Mouse (Mus musculus) fibroblast of lung, adult 2 months (primary cell): Measurements from ENCODE around the gene Tenm1.

Experiments
- DNase-seq: peaks from one replicate; pipeline ENCODE4 v3.0.0-alpha.2; 2011; ENCODE audit warnings: low read depth

Tenm1 gene

DNA sequence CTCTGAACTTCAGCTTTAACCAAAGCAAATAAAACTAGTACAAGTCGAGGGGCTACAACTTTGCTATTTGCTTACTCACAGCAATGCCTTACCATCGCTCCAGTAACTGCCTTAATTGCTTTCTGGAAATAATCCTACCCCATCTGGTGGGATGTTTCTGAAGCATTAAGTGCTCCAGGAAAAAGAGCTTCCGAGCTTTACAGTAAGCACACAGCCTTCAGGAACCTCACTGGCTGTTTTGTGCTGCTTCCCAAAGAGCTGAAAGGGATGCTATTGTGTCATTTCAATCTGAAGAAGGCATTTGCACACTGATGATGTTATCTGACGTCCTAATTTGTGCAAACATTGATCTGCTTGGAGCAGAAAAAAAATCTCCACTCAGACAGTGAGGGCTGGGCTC, 647.4 kb downstream of the Tenm1 start:
- no peak for DNase-seq

DNA sequence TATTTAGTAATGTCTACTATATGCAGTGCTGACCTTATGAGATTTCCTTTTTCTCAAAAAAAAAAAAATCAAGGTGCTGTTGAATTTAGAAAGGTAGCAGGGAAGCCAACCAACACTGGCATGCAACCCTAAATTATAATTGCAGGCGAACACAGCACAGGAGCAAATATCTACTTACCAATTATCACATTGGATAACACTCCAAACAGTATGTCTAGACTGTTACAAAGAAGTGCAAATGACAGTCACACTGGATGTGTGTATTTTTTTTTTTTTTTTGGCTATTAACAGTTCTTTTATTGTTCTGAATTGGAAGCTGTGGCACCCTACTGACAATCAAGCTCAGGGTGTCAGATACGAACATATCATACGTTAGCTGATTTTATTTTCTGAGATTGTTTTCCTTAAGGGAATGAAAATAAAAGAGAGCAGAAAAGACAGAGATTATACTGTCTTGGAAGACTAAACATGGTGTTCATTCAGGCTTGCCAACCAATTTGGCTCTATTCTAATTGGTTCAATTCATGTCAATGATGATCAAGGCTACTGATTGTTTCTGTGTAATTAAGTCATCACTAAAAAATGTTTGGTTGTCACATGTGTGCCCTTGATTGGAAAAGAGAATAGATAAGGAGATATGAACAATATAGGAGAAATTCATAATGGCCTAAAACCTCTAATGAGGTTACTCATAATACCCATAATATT, 710.7 kb downstream of the Tenm1 start:
- no peak for DNase-seq

DNA sequence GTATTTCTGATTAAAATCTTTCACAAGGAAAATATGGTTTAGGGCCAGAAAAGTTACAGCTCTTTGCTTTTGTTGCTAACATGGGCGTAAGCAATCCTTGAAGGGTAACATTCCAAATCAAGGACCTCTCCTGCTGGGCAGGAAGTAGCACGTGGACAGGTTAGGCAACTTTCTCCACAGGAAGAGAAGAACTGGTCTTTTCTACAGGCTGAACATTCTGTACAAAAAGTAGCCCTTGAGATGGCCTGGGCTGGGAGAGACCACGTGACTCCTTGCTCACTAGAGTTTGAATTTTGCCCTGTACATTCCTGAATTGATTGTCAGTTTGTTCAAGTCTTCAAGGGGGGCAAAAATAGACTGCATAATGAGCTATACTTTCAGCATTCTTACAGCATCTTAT, 728.6 kb downstream of the Tenm1 start:
- no peak for DNase-seq

DNA sequence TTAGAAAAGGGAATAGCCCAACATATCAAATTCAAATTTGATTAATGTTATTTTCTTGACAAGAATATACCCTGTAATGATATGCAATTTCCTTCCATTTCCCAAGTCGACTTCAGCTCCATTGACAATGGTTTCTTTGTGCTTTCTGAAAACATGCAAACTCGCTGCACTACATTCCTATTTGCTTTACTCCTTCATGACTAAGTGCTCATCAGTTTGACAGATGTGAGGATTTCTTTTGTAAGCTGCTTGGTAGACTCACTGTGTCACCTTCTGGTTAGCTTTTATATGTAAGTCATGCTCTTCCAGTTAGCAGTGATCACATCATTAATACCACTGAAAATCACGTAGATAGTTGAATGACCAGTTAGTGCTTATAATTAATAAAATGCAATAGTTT, 781.8 kb downstream of the Tenm1 start:
- DNase-seq = no peak

DNA sequence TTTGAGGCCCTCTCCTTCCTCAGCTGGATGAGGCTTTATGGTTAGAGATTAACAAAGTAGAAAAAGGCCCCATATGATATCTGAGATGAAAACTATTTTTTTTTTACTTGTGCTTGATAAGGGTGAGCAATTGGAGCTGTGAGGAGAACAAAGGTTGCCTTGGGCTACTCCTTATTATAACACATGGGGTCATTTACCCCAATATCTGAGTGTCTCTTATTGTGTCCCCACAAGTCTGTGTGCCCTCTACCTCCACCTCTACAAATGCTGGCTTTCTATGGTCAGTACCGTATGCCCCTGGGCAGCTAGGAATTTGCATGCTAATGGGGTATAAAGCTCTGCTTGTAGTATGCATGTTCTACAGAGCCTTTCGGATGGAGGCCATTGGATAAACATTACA, 848.4 kb downstream of the Tenm1 start:
- no peak for DNase-seq

DNA sequence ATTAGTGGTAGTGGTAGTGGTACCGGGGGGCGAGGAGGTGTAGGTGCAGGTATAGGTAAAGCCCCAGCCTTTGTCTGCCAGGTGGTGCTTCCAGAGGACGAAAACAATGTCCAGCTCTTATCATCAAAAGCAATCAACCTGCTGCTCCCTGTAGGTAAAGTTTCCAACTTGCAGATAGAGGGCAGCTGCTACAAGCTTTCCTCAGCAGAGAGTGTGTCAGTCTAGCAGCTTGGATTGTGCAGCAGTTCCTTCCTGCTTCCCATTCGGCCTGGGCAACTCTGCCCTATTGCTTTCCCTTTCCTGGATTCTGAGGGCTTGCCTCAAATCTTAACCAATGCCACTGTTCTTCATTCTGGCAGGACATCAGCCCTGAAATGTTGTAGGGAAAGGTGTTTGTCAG, 870.2 kb downstream of the Tenm1 start:
- DNase-seq = no peak

DNA sequence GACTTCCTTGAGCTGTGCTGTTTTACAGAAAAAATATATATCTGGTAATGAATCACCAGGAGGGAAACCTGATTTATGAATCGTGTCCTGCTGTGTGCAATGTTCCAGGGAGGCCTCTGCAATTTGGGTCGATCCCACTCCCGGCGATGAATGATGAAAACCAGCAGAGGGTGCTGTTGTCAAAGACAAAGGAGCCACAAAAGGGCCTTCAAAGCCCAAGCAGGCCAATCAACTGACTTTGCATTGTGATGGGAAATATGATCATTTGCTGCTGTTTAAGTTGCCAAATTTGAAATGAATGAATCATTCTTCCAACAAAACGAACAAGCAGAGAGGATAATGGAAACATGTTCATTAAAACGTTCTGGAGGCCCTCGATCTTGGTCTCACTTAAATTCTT, 871.6 kb downstream of the Tenm1 start:
- peak; percentile 5 for DNase-seq

DNA sequence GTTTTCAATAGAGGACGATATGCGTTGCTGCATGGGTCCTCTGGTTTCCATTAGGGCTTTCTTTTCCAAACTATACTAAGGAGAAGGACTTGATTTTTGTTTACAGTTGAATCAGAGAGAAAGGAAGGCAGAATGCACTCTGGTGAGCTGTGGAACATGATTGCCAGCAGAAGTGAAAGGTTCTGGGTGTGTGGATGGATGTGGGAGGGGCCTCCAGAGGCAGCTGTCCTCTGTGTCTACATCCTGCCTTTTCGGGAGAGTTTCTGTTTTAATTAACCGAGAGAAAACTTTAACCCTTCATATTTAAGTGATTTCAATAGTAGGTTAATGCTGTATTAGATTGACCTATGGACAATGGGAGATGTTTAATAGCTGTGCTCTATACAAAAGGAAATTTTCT, 880.4 kb downstream of the Tenm1 start:
- DNase-seq = no peak

DNA sequence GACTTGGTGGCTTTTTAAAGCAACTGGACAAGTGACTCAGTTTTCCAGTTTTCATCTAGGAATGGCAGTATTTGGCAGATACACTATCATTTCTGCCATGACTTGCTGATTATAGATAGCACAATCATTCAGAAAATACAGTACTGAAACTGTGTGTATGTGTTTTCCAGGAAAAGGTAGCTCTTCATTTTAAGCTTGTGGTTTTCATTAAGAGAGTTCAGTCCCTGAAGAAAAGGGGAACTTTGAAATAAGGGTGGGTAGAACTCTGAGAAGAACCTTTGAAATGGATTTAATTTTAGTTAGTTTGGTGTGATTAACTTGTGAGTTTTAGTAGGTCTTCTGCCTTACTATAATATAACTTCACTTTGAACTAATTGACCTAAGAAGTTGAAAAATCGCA, 883.9 kb downstream of the Tenm1 start:
- no peak for DNase-seq

DNA sequence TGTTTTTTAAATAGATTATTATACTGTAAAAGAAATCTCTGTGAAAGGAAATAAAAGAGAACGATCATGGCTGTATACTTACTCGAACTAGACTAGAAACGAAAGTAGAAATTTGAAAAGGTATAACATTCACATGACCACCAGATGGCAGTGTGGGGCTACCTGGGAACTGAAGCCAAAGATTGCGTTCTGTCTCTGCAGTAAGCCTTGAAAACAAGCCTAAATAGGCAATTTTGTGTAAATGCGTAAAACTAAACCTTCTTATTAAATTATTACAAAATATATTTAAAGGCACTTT, 888.2 kb downstream of the Tenm1 start:
- DNase-seq = peak; percentile 37

DNA sequence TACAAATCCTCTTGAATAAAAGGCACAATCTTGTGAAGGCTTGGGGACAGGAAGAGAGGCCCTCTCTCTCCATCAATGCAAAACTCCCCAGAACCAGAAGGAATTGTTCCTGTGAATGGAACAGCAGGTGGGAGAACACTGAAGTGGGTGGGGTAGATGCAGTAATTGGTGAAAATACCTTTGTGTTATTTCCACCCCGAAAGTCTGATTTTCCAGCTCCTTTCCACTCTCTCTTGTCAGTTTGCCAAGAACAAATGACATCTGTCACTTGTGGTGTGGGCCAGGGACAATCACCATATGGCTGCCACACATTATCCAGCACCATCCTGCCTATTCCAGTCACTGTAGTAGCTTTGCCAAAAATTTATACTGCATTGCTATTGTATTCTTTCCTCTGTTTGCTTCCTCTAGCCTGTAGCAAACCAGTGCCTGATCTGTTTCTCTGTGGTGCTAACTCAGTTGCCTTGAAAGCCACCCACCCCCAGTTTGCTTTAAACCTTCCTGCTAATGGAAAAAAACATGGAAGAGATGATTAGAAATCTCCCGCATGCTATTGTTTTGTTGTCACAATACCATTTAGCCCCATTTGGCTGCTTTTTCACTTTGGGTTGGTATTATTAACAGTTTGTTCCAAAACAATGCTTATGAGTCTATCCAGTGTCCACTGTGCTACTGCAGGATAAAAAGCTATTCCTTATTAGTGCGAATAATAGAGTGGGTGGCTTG, 888.7 kb downstream of the Tenm1 start:
- no peak for DNase-seq

DNA sequence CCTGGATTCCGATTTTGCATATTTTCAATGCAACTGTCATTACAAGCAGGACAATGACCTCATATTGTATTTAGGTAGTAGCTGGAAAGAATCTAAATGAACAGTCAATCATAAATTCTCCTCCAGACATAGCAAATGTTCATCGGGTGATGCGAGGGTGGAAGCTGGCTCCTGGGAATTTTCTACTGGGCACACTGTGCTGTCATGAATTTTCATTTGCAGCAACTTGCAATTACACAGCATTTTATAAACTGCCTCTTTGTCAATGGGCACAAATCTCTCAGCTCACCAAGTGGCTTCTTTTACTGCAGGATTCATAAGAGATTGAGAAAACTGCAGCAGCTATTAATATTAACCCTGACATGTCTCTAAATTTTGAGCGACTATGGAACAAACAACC, 898.2 kb downstream of the Tenm1 start:
- no peak for DNase-seq

DNA sequence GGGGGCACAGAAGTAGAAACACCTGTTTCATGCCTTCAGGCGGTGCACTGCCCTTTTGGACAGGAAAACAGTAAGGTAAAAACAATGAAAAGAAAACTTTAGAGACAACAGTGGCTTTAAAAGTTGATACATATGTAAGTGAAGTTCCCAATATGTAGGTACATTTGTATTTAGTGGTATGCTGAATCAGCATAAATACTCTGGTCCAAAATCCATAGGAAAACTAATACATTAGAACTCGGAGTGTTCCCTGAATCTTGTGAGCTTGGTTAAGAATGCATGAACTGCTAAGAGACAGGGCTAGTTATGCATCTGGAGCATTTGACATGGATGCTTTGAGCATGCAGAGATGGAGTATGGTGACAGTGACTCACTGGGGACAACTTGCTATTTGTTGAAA, 906.1 kb downstream of the Tenm1 start:
- DNase-seq = no peak

DNA sequence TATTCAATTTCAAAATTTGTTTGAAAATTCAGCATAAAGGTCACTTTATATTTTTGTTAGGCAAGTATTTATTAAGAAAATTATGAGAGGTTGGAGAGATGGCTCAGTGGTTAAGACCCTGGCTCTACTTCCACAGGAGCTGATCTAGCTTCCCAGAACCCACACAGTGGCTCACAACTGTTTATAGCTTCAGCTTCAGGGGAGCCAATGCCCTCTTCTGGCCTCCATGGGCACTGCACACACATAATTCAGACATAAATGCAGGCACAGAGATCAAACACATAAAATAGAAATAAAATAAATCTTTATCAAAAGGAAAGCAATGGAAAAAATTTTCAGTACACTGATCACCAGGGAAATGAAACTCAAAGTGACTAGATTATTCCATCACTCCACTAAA, 916.4 kb downstream of the Tenm1 start:
- DNase-seq = no peak

DNA sequence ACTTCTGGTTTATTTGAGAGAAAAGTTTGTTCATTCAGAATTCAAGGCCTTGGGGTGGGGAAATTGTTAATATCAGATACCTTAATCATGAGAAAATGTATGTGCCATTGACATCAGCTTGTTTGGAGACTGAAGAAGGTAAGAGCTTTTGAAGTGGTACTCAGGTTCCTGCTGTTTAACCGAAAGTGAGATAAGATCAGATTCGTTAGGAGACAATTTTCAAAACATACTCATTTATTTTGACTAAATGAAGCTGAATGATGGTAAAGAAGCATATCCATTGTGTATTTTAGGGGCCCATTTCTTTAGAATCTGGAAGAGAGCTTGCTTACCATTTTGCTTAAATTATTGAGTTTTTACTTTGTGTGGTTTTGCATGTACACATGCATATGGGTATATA, 917.8 kb downstream of the Tenm1 start:
- DNase-seq = no peak

DNA sequence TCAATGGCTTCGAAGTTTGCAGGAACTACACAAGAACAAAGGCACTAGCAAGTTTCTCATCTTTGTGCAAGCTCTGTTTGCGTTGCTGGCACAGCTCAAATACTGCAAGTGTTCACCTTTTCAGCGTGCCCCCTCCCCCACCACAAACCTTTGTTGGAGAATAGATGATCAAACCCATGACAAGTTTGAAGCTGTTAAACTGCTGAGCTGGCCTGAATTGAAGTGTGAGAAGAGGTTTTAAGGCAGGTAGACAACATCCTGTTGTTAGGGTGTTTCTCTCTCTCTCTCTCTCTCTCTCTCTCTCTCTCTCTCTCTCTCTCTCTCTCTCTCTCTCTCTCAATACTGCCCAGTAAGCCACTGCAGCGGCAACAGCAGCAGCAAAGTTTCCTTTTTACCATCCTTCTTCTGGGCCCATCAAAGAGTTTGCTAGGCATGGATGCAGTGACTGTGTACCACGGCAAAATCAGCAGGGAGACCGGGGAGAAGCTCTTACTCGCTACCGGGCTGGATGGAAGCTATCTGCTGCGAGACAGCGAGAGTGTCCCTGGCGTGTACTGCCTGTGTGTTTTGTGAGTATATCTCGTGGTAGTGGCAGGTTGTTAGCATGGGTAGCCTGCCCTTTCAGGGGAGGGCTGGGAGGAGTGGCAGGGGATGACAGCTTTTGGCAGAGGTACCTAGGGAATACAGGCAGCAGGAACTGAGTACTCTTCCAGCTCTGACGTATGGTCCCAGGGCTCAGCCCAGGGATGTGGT, 926.5 kb downstream of the Tenm1 start, which contains the start of gene Sh2d1a:
Sh2d1a (plus strand) TSS at position 163 of the 753 bp plus-strand sequence.
- DNase-seq = no peak

DNA sequence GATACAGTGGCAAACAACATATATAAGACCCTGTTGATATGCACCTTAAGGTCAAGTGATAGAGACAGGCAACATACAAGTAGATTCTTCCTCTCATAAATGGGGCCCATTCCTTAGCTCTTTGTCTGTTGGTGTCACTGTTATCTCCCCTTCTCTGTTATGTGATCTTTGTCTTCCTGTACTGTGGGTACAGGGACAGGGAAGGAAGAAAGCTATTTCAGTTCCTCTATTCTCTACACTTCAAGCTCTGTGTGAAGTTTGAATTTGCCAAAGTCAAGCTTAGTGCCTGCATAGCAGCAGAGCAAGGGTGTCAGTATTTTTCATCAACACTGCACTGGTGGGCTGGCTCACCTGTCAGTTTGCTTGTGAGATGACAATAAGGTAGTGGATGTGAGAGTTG, 928.4 kb downstream of the Tenm1 start:
- no peak for DNase-seq

DNA sequence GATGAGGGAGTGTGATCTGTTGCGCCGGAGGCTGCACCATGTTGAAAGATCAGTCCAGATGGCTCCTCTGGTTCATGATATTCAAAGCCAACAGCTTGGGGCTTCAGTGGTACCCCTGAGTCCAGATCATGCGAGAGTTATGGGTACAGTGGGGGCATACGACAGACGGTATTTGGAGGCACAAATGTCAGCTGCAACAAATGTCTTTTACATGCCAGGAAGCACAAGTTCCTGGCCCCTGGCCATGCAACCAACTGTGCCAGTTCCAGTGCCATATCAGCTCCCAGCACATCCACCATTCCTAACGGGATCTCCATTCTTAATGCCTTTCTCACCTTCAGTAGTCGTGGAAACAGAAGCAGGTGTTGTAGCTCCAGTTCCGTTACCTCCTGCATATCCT, 938.6 kb downstream of the Tenm1 start:
- DNase-seq = no peak

DNA sequence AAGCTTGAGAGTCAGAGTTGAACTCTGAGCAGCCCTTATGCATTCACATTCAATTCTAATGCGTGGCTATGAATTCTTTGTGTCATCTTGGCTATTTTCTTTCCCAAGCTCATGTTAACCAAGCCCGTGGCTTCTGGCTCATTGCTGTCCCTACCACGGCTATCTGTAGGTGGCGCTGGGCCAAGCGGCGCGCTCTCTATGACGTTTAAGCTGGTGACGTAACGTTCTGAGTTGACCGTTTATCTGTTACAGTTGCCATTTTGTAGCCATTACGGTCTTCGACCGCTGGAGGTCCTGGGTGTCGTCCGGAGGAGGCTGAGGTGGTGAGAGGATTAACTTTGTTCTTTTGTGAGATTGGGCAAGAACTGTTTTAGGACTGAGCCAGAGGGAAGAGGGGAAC, 939.5 kb downstream of the Tenm1 start, which contains the start of gene Tex13c2:
Tex13c2 (plus strand) TSS at position 246 of the 400 bp plus-strand sequence.
- no peak for DNase-seq
